Mouse (Mus musculus) layer of hippocampus, adult 9-11 months (tissue): ENCODE results near the gene Ddx58.

ENCODE experiments used
- DNase-seq: peaks from one replicate; pipeline ENCODE4 v3.0.0; 2022

Ddx58 gene

GRCm38 (mm10) chr4:40180046-40180445 is 59.6 kb downstream of the Ddx58 start:
- DNase-seq: no peak

DNA sequence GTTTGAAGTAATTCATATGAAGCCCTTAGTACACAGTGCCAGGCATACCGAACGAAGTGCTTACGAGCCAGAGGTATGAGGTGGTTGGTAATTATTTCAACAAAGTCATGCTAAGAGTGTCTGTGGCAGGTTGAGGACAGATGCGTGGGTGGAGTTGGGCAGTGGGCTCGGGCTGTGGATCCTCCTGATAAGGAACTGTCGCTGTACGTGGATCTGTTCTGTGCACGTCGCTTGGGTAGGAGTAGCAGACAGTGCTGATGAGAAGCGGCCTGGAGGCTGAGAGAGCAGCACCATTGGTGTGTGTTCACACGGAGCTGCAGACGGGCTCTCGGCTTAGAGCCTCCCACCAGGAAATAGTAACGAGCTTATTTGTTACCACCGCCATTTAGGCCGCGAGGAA is 61.0 kb downstream of the Ddx58 start:
- no peak for DNase-seq

DNA sequence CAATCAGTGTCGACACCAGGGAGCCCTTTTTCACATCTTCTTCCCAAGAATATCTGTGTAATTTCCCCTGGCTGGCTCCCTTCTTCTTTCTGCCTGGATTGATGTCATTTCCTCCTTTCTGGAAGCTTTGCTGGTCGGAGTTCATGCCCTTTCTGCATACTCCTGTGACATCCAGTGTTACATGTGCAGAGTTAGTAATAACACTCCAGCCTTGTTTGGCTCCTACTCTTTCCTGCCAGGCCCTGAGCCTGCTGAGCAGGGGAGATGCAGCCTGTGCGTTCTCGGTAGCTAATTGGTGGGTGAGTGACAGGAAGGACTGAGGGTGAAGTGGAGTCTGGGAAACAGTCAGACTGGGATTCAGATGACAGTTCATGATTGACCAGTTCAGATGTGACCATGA is 65.3 kb downstream of the Ddx58 start:
- DNase-seq: no peak

DNA sequence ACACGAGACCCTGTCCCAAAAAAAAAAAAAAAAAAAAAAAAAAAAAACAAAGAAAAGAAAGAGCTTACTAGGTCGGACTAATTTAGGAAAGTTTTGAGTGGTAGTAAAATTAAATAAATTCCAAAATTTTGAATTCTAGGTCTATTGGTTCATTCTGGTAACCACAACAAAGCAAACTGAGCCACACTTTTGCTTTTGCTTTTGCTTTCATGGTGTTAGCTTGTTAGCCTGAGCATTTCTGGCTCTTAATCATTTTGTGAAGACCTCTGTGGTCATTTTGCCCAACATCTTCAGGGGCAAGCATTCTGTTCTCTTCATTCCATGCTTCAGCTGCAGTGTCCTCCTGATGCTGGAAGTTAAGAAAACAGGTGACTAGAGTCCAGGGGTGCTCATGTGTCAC is 67.3 kb downstream of the Ddx58 start:
- DNase-seq: no peak

GRCm38 (mm10) chr4:40171477-40171876 is 68.2 kb downstream of the Ddx58 start:
- DNase-seq: no peak

DNA sequence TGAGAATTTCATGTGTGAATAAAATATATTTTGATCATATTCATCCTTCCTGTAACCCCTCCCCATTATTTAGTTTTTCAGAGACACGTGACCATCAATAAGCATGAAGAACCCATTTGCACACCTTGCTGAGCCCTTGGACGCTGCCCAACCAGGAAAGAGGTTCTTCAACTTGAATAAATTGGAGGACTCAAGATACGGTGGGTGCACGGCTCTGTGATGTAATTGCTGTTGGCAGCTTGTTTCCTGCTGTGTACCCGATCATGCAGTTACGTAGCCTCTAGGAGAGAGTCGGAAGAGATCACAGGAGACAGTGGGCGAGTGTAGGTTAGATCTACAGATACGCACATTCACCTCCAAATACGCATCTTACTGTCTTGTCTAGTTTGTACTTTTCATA is 76.0 kb downstream of the Ddx58 start:
- no peak for DNase-seq

GRCm38 (mm10) chr4:40160591-40161434 is 78.8 kb downstream of the Ddx58 start:
- no peak for DNase-seq

GRCm38 (mm10) chr4:40158224-40158540 is 81.4 kb downstream of the Ddx58 start:
- DNase-seq: no peak

DNA sequence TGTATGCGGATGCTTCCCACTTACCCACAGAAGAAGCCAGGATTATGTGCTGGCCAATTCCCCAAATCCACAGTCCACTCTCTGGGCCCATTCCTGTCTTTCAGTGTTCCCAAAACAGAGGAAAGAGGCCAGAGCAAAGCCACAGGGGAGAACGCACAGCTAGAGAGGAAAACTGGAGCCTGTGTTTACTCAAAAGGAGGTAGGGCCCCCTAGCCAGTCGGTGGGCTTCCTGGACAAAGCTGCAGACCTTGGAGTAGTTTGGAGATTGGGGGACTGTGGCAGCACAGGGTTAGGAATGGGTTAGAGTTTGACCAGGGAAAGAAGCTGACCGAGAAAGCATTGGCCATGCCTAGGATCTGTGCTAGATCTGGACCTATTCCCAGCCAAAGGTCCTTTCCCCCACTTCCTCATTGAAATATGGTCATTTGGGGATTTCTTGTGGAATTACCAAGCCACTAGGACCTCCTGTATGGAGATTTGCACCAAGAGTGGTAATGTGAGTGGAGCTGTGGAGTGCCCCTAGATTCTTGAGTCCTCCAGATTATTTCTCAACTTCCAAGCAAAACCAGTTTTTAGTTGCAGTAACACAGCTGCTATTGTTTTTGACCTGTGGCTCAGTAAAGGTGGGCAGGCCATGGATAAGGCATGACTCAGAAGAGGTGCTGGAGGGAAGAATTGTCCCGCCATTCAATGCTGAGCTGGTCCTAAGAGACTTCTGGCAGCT is 82.0 kb downstream of the Ddx58 start:
- no peak for DNase-seq

DNA sequence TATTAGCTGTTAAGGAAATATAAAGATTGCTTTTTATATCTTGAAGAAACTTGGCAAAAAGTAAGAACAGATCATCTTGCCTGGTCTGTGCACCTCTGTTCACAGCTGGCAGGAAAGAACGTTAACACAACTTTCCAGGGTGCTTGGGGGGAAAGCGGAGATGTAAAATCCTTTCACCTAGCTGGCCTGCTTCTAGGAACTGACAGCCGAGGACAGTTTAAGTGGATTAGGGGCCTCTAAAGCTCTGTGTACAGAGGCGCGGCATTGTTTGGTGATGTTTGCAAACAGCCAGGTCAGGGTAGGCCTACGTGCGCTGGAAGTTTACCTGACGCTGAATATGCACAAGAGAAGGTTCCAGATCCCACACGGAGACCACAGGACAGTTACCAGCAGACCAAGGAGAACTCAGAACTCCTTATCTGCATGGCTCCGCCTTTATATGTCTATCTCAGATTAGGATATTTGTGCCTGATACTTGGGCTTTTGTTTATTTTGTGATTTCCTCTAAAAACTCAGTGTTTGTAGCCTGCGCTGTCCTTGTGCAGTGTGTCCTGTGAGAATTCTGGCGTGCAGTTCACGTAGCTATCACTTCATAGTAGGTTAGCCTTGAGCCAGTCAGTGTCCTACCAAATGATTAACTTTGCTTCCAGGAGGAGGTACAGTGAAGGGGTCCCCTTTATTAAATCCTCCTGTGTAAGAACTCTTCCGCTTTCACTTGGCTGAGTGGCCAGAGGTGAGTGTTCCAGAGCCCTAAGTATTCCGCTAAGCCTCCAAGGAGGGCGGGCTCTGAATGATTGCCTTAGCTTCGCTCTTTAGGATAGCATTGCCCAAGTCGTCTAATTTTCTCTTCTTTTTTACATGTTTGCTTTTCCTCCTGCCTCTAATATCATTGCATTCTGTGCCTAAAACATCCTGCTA is 82.8 kb downstream of the Ddx58 start:
- DNase-seq: no peak

- no peak for DNase-seq
These were observed 83.5 kb downstream of the Ddx58 start for GRCm38 (mm10) chr4:40156153-40156552.

- DNase-seq: no peak
These were observed 84.1 kb downstream of the Ddx58 start for GRCm38 (mm10) chr4:40155467-40155999.

DNA sequence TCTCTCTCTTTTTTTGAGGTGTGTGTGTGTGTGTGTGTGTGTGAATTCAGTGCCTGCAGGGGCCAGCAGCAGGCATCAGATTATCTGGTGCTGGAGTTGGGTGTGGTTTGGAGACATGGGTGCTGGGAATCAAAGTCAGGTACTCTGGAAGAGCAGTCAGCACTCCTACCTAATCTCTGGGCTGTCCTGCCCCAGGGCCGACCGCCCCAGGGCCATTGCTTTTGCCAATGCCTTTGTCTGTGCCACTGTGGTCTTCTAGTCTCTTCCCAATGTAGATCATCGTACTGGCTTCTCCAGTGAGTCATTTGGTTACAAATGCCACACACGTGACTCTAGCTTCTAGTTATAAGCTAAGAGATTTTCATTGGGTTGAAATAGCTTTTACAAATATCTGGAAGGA is 84.9 kb downstream of the Ddx58 start:
- DNase-seq: no peak
